Mouse (Mus musculus) heart, adult 11 months (tissue): Measurements from ENCODE around the gene Stambp.

ENCODE experiments used
- DNase-seq: peaks from one replicate; pipeline ENCODE4 v3.0.0; 2022

Stambp gene

GRCm38 (mm10) chr6:83572671-83573070, at the start of gene Stambp:
TSS of gene Stambp (minus strand) at chr6:83572729.
- DNase-seq = no peak

DNA sequence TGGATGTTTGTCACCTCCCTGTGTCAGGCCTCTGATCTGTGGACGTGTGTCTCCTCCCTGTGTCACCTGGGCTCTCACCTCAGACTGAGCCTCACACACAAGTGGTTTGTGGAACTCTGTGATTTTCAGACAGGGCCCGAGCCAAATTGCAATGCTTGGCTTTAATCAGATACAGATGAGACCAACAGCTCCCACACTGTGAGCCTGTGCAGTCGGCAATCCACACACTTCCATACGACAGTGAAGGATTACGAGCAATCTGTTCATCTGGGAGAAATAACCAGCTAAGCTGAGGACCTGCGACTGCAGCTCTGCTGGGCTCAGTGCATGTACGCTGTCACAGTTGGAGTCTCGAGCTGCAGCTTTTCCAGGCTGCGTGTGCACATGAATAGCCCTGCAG, 47.4 kb upstream of the Stambp start:
- peak; percentile 80 for DNase-seq

GRCm38 (mm10) chr6:83617581-83618335, 45.2 kb upstream of the Stambp start:
- peak; percentile 58 for DNase-seq

- peak; percentile 95 for DNase-seq
Measured at GRCm38 (mm10) chr6:83616512-83616911, 44.0 kb upstream of the Stambp start.

DNA sequence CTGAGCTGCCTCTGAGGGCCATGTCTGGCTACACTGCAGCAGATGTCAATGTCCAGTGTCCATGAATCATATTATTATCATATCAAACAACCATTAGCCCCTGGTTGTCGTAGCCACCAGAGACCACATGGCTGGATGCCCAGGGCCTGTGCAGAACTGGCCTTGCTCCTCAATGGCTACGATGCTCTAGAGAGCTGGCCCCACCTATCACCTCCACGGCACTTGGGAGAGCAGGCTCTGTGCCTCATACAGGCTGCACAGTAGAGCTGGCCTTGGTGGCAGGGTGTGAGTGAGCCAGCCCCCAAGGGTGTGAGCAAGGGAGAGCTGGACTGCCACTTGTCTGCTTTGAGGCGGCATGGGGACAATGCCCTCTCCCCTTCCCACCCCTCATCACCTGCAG, 41.9 kb upstream of the Stambp start:
- peak; percentile 87 for DNase-seq

GRCm38 (mm10) chr6:83612976-83613375, 40.4 kb upstream of the Stambp start:
- peak; percentile 89 for DNase-seq

GRCm38 (mm10) chr6:83599636-83600174, 27.2 kb upstream of the Stambp start:
- peak; percentile 95 for DNase-seq

DNA sequence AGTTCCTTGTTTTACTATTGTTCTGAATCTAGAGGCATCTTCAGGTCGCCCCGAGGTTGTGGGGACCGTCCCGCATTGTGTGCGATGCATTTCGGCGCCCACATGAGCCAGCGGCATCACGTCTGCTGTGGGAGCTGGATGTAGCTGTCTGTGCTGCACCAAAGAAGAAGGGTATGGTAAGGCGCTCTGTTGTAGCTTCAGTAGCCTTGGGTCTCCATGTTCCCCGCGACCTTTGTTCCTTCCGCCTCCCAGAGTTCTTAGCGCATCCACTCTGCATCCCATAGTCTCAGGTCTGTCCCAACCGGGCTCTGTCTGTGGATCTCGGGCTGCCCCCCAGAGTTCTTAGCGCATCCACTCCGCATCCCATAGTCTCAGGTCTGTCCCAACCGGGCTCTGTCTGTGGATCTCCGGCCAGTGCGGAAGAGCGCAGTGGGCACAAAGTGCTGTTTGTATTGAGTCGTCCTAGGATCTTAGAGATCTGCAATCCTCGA, 26.6 kb upstream of the Stambp start:
- peak; percentile 80 for DNase-seq

DNA sequence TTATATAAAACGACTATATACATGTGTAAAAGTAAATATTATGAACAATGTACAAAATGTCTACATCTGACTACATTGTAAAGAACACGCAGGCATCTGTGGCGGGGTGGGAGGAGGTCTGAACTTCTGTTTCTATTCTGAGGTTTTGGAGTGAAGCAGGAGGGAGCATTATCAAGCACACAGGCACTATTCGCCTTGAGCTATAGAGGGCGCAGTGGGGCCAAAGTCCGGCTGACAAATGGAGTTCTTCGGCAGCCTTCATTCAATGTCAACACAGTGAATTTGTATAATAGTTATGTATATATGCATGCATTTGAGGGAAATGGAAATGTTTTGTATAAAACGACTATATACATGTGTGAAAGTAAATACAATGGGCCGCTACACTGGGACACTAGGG, 26.1 kb upstream of the Stambp start:
- peak; percentile 91 for DNase-seq

DNA sequence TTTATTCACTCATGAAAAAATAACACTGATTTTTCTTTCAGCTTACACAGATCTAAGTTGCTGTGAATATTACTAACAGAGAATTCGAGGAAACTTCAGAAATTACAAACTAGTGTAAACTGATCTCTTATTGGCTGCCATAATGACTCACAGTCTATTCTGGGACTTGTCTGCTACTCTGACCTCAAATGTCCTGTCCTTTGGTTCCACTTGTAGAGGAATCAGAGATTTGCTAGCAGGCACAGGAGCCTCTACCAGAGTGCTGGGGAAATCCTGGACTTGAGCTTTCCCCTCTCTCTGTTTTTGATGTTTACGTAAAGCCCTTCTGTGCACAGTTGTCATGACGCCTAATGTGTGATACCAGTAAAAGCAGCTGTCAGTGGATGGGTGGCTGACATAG, 25.5 kb upstream of the Stambp start:
- DNase-seq = peak; percentile 92

DNA sequence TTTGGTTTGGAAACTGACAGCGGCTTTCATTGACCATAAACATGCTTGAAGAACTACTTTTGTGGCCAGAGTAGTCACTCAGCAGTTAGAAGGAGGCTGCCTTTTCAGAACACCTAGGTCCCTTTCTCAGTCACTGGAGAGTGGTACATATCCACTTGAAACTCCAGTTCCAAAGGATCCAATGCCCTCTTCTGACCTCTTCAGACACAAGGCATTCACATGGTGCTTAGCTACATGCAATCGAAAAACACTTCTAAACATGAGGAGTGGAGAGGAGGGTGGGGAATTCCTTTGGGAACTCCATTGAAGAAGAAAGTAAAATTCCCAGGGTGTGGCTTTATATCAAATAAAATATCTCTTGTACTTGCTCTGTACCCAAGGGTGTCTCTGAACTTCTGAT, 22.5 kb upstream of the Stambp start:
- DNase-seq = peak; percentile 55

DNA sequence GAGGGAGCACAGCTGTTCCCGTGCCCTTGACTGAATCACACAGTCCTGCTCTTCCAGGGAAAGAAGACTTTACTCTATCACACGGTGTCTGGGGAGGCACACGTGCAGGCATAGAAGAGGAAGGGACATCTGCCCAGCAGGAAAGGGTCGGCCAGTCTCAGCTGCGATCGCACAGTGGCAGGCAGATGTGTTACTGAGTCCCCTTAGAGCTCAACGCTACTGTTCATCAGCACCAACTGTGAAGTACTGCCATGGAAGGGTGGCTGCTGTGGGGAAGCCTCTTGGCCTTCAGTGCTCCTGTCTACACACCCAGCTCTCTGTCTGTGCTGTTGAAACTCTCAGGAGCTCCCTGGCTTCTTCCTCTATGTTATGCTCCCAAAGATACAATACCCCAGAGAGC, 21.4 kb upstream of the Stambp start:
- peak; percentile 66 for DNase-seq

DNA sequence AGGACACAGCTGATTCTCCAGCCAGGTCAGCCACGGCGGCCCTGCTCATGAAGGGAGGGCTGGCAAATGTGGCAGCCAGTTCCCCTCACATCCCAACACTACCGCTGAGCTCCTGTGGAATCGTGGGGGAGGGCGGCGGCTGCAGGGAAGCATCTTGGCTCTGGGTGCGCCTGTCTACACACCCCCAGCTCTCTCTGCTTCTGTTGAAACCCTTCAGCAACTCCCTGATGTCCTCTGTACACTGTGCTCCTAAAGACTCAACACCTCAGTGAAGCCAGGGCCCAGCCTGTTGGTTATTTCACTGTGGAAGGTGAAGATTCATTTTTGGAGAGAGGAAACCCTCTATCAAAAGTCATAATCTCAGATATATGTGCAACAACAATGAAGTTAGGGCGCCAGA, 19.5 kb upstream of the Stambp start:
- DNase-seq = peak; percentile 76

- peak; percentile 71 for DNase-seq
Measured at GRCm38 (mm10) chr6:83590301-83590700, 17.8 kb upstream of the Stambp start.

GRCm38 (mm10) chr6:83587191-83587590, 14.7 kb upstream of the Stambp start:
- peak; percentile 79 for DNase-seq

DNA sequence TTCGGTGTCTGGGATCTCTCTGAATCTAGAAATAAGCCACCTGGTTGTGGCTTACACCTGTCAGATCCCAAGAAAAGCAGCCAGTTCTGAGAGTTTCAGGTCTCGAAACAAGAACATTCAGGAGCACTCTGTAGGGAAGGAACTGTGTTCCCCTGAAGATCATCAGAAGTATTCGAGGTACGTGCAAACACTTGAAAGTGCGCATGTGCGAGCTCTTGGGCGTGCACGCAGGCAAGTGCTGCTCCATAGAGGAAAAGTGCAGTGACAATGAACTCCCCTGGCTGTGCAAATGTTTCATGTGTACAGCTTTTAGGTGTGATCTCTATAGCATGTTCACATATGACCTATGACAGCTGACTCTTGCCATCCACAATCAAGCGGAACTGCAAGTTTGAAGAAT, 12.8 kb upstream of the Stambp start:
- peak; percentile 66 for DNase-seq

DNA sequence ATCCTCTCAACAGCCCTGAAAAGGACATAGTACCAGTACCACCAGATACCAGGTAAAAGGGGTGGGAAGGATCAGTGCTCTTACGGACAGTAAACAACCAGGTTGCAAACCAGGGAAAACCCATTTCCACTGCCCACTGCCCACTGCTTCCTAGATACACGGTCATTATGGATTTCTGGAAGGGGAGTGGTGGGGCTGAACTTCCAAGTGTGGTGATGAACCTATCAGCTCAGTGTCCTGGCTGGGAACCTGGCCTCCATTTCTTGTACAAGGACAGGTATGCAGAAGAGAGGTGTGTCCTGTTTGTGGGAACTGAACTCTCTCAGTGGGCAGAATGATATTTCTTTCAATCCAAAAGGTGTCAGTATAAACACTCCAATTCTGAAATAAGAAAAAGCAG, 11.1 kb upstream of the Stambp start:
- peak; percentile 60 for DNase-seq

GRCm38 (mm10) chr6:83582938-83583270, 10.4 kb upstream of the Stambp start:
- DNase-seq = peak; percentile 76

DNA sequence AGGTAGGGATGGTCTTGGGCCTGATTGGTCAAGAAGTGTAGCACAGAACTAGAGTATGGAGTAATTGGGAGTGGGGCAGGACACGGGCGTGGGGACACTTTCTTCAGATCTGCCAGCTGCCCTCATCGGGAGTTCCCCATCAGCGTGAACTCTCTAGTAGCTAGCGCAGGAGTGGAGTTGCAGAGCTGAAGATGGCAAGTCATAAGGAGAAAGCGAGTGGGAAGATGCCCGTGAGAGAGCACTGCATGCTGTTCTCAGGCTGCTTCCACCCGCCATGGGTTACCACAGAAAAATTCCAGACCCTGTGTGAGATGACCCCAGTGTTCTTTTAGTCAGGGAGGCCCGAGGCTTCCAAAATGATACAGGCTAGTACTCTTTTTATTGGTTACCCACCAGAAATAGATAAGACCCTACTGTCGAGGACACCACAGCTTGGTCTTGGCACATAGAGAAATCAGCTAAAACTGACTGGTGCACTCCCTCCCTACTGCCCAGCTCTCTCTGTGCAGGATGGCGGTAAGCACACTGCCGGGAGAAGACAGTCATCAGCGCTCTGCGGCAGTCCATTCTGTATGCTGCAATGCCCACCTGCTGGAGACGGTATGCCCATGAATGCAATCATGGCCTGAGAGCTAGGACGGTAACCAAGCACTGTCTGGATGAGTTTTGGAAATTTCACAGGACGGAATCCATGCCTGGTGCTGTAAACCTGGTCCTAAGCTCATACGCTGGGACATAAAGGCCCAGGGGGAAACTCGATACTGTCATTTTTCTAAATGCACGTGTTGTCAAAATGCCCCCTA, 9.8 kb upstream of the Stambp start:
- peak; percentile 77 for DNase-seq

- DNase-seq = no peak
Measured at GRCm38 (mm10) chr6:83577534-83577933, 5.0 kb upstream of the Stambp start.

- no peak for DNase-seq
Measured at GRCm38 (mm10) chr6:83575609-83576008, 3.1 kb upstream of the Stambp start.

GRCm38 (mm10) chr6:83571840-83572667, 475 bp downstream of the Stambp start:
- DNase-seq = peak; percentile 99
